Mouse (Mus musculus) thymus, adult 2 months (tissue): ENCODE measurements around the gene Pdzd11. TPM values are rescaled to one million over a fixed set of nuclear protein-coding genes. Genes with fewer than 3 reads are reported as not detected.

Experiments
- DNase-seq: peaks from one replicate; pipeline ENCODE4 v3.0.0; 2021
- H3K27ac ChIP-seq: fragments of 200-500 bp; 2 replicates; pipeline ENCODE4 v1.5.1; 2012; ENCODE audit warnings: low read length, control low read depth; ENCODE audit not compliant: control insufficient read depth, insufficient read depth
- H3K27me3 ChIP-seq: fragments of 200-500 bp; 2 replicates; pipeline ENCODE4 v1.6.1; 2012; ENCODE audit warnings: mild to moderate bottlenecking, low read length, moderate library complexity, mixed read lengths; ENCODE audit not compliant: control insufficient read depth, insufficient read depth
- H3K36me3 ChIP-seq: fragments of 200-500 bp; 2 replicates; pipeline ENCODE4 v1.6.1; 2012; ENCODE audit warnings: mild to moderate bottlenecking, low read length, moderate library complexity; ENCODE audit not compliant: control insufficient read depth, insufficient read depth
- H3K4me1 ChIP-seq: fragments of 200-500 bp; replicated peaks from 2 replicates; pipeline ENCODE4 v1.6.1; 2012; ENCODE audit warnings: low read length; ENCODE audit not compliant: control insufficient read depth, insufficient read depth
- H3K4me3 ChIP-seq: fragments of 200-500 bp; 2 replicates; pipeline ENCODE4 v1.5.1; 2012; ENCODE audit warnings: mild to moderate bottlenecking, low read length, control low read depth, moderate library complexity; ENCODE audit not compliant: control insufficient read depth, insufficient read depth
- CTCF ChIP-seq: fragments of 200-500 bp; IDR thresholded peaks from 2 replicates; pipeline ENCODE4 v1.5.1; 2012; ENCODE audit warnings: mild to moderate bottlenecking, control low read depth, low read length, moderate library complexity, borderline replicate concordance; ENCODE audit not compliant: control insufficient read depth, poor library complexity, insufficient read depth; ENCODE audit errors: extremely low read depth
- POLR2A ChIP-seq: fragments of 200-500 bp; IDR thresholded peaks from 2 replicates; pipeline ENCODE4 v1.6.1; 2012; ENCODE audit warnings: mild to moderate bottlenecking, low read length, control low read depth, moderate library complexity; ENCODE audit not compliant: control insufficient read depth, poor library complexity, insufficient read depth; ENCODE audit errors: extremely low read depth
- WGBS: fragments of 180-500 bp; shearing (Covaris S2); methylation state at CpG from one replicate; pipeline ENCODE4 v1.1.7; 2018; 5-methylcytosine and 5-hydroxymethylcytosine counted together
- polyA plus RNA-seq: library from polyadenylated mRNA; depleted of rRNA; stranded (reverse); fragments of >200 nt; gene quantifications from 2 replicates; pipeline ENCODE4 v1.2.3, GENCODE M21; 2012; rRNA removed

Gene Pdzd11
- polyA plus RNA-seq, 1 experiment = 20.6 TPM

DNA sequence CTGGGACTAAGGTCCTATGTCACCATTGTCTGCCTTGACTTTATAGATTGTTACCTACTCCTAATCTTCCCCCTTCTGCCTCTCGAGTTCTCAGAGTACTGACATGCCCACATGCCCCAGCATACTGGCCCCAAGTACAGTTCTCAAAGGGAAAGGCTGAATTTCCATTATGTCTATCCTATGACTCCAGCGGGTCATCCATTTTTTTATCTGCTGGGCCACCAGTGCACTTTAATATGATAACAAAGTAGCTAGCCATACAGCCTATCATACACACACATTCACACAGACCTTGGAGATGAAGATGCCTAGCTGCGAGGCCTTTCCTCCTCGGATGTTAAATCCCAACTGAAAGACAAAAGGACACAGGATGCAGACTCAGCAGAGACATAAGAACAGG lies 2.1 kb downstream of the Pdzd11 start:
- Histone ChIP-seq H3K4me3 (no peak overlapping the region), H3K4me1 (peaks cover 3% of the 10 kb centered on the region; the same call in 1 of the 2 replicates), H3K27me3 (no peaks in the 10 kb centered on the region), H3K27ac (no peak overlapping the region), H3K36me3 (0 out of 2 replicates have a peak, but pooled peaks cover 3% of the 10 kb centered on the region)
- 100% methylated on average over 4 of the region's 4 CpGs for WGBS
- DNase-seq = no peak
- no peak for TF ChIP-seq POLR2A
- TF ChIP-seq CTCF = no peak

DNA sequence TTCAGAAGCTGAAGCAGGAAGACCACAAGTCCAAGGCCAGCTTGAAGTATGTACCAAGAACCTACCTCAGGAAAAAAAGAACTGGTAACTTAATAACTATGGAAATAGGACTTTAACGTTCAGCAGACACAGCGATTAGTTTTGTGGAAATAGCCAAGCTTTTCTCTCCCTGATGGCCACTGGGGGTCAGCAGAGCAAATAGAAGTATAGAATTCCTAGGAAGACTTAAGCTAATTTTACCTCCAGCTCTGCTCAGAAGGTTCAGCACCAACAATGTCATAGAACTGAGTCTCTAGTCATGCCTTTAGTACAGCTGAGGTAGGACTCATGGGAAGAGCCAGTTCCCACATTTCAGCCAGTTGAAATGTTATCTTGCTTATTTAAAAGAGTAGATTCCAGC lies 5.0 kb downstream of the Pdzd11 start:
- TF ChIP-seq CTCF = no peak
- H3K36me3 ChIP-seq = 0 out of 2 replicates have a peak, but pooled peaks cover 3% of the 10 kb centered on the region
- H3K4me1 ChIP-seq = peaks cover 3% of the 10 kb centered on the region; the same call in 1 of the 2 replicates
- H3K4me3 ChIP-seq = no peak overlapping the region
- no peaks in the 10 kb centered on the region for H3K27me3 ChIP-seq
- WGBS = 91% methylated on average over 2 of the region's 2 CpGs
- H3K27ac ChIP-seq = no peak overlapping the region
- no peak for DNase-seq

DNA sequence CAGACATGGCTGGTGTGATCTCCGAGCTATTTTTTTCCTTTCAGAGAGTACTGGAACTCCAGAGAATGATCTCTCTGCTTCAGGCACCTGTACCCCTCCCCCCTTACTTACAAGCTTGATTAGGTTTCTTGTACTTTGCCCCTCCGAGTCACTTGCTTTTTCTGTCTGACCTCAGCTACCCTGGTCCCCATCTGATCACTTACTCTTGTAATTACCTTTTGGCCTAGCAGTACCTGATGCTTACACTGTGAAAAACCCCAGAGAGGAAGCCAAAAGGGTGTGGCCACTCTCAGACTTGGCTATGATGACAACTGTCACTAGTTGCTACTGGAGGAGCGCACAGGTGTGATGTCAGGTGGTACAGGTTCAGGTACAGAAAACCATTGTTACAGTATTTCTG lies 7.9 kb downstream of the Pdzd11 start:
- Histone ChIP-seq H3K36me3 (0 out of 2 replicates have a peak, but pooled peaks cover 3% of the 10 kb centered on the region), H3K4me1 (no peaks in the 10 kb centered on the region), H3K27me3 (no peaks in the 10 kb centered on the region), H3K4me3 (no peak overlapping the region), H3K27ac (no peak overlapping the region)
- no peak for DNase-seq
- TF ChIP-seq POLR2A (no peak), CTCF (no peak)
- 89% methylated on average over 3 of the region's 3 CpGs for WGBS

DNA sequence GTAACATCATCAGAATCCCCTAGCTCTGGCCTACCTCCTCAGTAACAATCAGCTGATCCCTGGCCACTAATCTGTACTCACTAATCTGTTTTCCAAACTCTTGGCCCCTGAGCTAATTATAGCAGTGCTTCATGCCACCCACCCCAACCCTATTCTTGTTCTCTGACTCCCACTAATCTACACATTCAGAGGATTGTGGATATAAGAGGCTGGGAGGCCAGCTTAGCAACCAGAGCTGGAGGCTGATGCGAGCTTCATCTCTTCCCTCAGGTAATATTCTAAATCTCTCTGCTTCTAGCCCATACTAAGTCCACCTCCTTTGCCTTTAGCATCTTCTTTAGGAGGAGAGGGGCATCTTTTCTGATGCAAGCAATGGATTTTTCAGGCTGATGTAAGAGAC lies 21.1 kb downstream of the Pdzd11 start, which contains the start of gene Arr3:
Arr3 (plus strand) TSS at position 184 of the 400 bp plus-strand sequence.
- Histone ChIP-seq H3K27ac (no peak within 1 kb of the TSS), H3K4me1 (no peaks in the 10 kb centered on the region), H3K4me3 (no peak within 1 kb of the TSS), H3K36me3 (no peaks in the 10 kb centered on the region), H3K27me3 (no peaks in the 10 kb centered on the region)
- TF ChIP-seq POLR2A (no peak), CTCF (no peak)
- no peak for DNase-seq
- 100% methylated on average over 1 of the region's 1 CpGs for WGBS

DNA sequence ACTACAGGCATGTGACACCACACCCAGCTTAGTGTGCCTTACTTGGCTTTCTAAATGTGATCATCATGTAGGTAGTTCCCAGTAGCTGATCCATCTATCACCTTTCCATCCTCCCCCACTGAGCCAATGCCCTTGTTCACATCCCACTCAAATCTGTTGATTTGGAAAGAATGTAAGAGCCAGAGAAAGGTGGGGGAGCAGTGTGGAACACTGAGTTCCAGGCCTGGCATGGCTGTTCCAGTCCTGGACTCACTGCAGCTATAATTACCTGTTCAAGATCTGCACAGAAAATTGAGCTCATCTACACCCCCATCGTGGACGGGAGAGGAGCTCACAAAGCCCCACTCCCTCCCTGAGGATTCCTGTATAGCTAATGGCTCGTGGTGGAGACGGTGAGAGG lies 26.6 kb downstream of the Pdzd11 start:
- Histone ChIP-seq H3K27me3 (no peaks in the 10 kb centered on the region), H3K36me3 (no peaks in the 10 kb centered on the region), H3K27ac (no peak overlapping the region), H3K4me1 (no peaks in the 10 kb centered on the region), H3K4me3 (no peak overlapping the region)
- no peak for DNase-seq
- WGBS = 92% methylated on average over 4 of the region's 4 CpGs
- TF ChIP-seq POLR2A = no peak
- no peak for TF ChIP-seq CTCF

DNA sequence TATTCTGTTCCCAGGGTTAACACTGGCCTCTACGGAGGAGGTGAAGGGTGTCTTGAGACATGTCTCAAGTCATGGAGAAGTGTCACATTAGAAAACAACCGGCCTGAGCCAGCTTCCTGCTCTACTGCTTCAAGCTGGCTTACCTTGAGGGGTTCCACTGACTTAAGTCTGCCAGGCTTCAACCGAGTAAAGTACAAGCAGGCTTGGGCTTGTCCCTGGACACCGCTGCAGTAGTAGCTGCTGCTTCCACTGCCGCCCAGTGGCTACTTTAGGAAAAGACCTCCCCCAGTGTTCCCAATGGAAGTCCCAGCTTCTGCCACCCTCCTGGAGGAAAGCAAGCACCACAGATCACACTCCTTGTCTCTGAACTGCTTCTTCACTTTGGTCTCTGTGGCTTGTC lies 28.9 kb downstream of the Pdzd11 start:
- no peak for TF ChIP-seq POLR2A
- no peak for TF ChIP-seq CTCF
- no peaks in the 10 kb centered on the region for H3K36me3 ChIP-seq
- DNase-seq = no peak
- WGBS = 68% methylated on average over 5 of the region's 5 CpGs
- no peaks in the 10 kb centered on the region for H3K4me1 ChIP-seq
- H3K27me3 ChIP-seq = no peaks in the 10 kb centered on the region
- no peak overlapping the region for H3K4me3 ChIP-seq
- H3K27ac ChIP-seq = no peak overlapping the region

DNA sequence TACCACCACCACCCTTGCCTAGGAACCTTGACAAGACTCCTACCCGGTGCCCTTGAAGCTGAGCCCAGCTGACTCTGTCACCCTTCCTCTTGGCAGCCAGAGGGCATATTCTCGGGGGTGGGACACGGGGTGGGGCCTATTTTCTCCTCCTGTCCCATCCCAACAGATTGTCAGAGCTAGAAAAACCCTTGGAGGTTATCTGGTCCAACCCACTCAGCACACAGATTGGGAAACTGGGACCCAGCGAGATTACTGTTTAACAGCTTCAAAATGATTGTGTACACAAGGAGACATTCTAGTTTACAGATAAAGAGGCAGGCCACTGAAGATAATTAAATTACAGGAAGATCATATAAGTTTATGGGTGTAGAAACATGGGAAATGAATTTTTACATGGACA lies 31.6 kb downstream of the Pdzd11 start, which contains the start of gene P2ry4:
P2ry4 (minus strand) TSS at position 79 of the 400 bp plus-strand sequence.
- 77% methylated on average over 4 of the region's 4 CpGs for WGBS
- H3K27ac ChIP-seq = no peak within 1 kb of the TSS
- no peaks in the 10 kb centered on the region for H3K27me3 ChIP-seq
- H3K36me3 ChIP-seq = no peaks in the 10 kb centered on the region
- H3K4me1 ChIP-seq = no peaks in the 10 kb centered on the region
- DNase-seq = no peak
- TF ChIP-seq CTCF (no peak), POLR2A (no peak)
- no peak within 1 kb of the TSS for H3K4me3 ChIP-seq

Other genes starting within 250 kb of the Pdzd11 start
- gene Otud6a, start 197.6 kb downstream of the Pdzd11 start, polyA plus RNA-seq = not detected in 2 replicates
- 0.88 and 0.93 TPM in 2 replicates for gene Awat2, start 183.9 kb downstream of the Pdzd11 start, polyA plus RNA-seq
- gene Igbp1, start 132.3 kb downstream of the Pdzd11 start, polyA plus RNA-seq = 19.8 and 24.2 TPM in 2 replicates
- gene Dgat2l6, start 101.7 kb downstream of the Pdzd11 start, polyA plus RNA-seq = 0.09 TPM in 1 of 2 replicates, not detected in the other
- gene Awat1, start 54.3 kb downstream of the Pdzd11 start, polyA plus RNA-seq = 0.14 and 0.16 TPM in 2 replicates
- 0.04 and 0.14 TPM in 2 replicates for gene P2ry4, start 31.7 kb downstream of the Pdzd11 start, polyA plus RNA-seq
- gene Arr3, start 21.1 kb downstream of the Pdzd11 start, polyA plus RNA-seq = not detected in 2 replicates
- gene Kif4, start 831 bp downstream of the Pdzd11 start, polyA plus RNA-seq = 6.3 and 9.0 TPM in 2 replicates
- gene Gdpd2, start 103.3 kb upstream of the Pdzd11 start, polyA plus RNA-seq = 1.4 and 2.4 TPM in 2 replicates
- 10.2 and 12.3 TPM in 2 replicates for gene Dlg3, start 141.2 kb upstream of the Pdzd11 start, polyA plus RNA-seq